Mouse (Mus musculus): Measurements from ENCODE around the gene Myo19. TPM values are rescaled to one million over a fixed set of nuclear protein-coding genes. Genes with fewer than 3 reads are reported as not detected.
"Not testable (repeated sequence)": the region's sequence is repeated elsewhere in the genome, so short reads cannot be mapped to it uniquely, and the experiment has no call there.

The Myo19 gene
- polyA plus RNA-seq, 1 experiment from 2014 or later = 9.9 TPM

DNA sequence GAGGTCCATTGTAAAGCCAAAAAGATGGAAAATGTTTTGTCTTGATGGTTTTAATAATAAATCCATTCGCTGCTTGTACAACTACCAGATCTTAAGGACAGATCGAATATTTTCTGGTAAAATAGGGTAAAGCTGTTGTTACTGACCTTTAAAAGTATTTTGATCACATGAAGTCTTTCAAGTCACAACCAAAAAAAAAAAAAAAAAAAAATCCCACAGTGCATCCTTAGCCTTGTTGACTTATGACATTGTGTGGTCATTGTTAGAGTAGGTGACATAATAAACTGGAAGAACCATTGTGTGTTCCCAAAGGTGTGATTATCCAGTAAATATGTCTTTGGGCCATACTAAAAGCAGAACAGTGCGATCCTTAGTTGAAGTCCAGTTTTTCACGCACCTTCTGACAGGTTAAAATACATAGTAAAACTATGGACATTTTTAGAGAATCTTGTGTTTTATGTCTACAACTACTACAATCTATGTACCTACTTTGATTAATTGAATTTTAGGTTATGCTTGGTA, 8.3 kb upstream of the Myo19 start:
- Histone ChIP-seq H3K9me3 (no peaks in the 10 kb centered on the region), H3K27ac (peak overlapping the region; percentile 97), H3K4me3 (peak overlapping the region; percentile 96), H3K4me1 (replicated peaks) (peaks cover 38% of the 10 kb centered on the region), H3K27me3 (ENCODE audit: insufficient read depth, poor library complexity, severe bottlenecking) (no peaks in the 10 kb centered on the region), H3K36me3 (peaks cover 15% of the 10 kb centered on the region)
- DNase-seq (ENCODE audit: low spot score) = no peak
- WGBS = 81% methylated on average over 4 of the region's 4 CpGs

DNA sequence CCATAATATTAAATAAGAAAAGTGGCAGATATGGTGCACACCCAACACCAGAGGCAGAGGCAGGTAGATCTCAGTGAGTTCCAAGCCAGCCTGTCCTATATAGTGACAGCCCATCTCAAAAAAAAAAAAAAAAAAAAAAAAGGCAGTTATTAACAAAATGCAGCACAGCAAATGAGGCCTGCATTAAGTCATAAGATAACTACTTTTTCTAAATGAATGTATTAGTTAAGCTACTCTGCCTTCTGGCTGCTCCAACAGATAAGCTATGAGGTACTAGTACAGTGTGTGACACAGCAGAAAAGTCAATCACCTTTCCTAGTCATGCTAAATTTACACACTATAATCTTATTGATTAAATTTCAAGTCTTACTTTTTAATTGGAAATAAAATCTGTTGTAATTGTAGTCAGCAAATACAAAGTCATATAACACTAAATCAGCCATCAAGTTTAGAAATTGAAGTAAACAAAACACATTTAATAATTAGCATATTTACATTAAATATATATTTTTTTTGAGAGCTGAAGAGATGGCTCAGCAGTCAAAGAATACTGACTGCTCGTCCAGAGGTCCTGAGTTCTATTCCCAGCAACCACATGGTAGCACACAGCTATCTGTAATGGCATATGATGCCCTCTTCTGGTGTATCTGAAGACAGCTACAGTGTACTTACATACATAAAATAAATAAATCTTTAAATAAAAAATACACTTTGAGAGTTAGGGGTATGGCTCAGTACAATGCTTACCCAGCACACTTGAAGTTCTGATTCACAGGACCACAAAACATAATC, 6.7 kb upstream of the Myo19 start:
- no peaks in the 10 kb centered on the region for H3K9me3 ChIP-seq
- 84% methylated on average over 1 of the region's 1 CpGs for WGBS
- H3K27me3 ChIP-seq (ENCODE audit: insufficient read depth, poor library complexity, severe bottlenecking) = no peaks in the 10 kb centered on the region
- peaks cover 26% of the 10 kb centered on the region for H3K36me3 ChIP-seq
- no peak overlapping the region for H3K4me3 ChIP-seq
- DNase-seq (ENCODE audit: low spot score) = no peak
- no peak overlapping the region for H3K27ac ChIP-seq
- H3K4me1 ChIP-seq (replicated peaks) = peaks cover 27% of the 10 kb centered on the region

- H3K9me3 ChIP-seq; DNase-seq (ENCODE audit: low spot score); H3K27me3 ChIP-seq (ENCODE audit: insufficient read depth, poor library complexity, severe bottlenecking); H3K27ac ChIP-seq; H3K4me3 ChIP-seq: not testable (repeated sequence)
- 56% methylated on average over 1 of the region's 1 CpGs for WGBS
- peaks cover 28% of the 10 kb centered on the region for H3K36me3 ChIP-seq
- peaks cover 27% of the 10 kb centered on the region for H3K4me1 ChIP-seq (replicated peaks)
These were observed 3.9 kb upstream of the Myo19 start for GRCm38 (mm10) chr11:84876020-84876419.

- no peaks in the 10 kb centered on the region for H3K9me3 ChIP-seq
- H3K27ac ChIP-seq = peak overlapping the region; percentile 97
- DNase-seq (ENCODE audit: low spot score) = no peak
- peaks cover 44% of the 10 kb centered on the region for H3K36me3 ChIP-seq
- no peaks in the 10 kb centered on the region for H3K27me3 ChIP-seq (ENCODE audit: insufficient read depth, poor library complexity, severe bottlenecking)
- peaks cover 27% of the 10 kb centered on the region for H3K4me1 ChIP-seq (replicated peaks)
- H3K4me3 ChIP-seq = peak overlapping the region; percentile 91
- 25% methylated on average over 7 of the region's 7 CpGs for WGBS
These were observed 759 bp upstream of the Myo19 start for GRCm38 (mm10) chr11:84879007-84879771.

DNA sequence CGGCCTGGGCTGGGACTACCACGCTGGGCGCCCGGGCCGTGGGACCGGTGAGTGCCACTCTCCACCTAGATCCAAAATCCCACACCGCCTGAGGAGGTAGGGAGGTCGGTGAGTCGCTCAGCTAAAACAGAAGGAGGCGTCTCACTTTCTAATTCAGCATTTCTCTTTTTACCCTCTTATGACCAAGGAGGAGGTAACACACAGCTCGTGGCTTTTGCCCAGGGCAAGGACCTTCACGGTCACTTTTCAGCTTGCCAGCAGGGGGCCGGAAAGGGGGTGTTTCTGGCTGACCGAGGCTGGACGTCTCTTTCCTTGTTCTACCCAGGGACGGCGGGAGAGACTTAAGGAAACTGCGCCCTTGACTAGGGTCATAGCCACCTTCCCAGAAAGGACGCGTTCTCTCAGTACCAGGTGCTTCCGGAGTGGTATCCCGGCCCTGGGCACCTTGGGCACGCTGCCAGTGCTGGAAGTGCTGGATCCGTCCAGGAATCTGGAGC, 565 bp downstream of the Myo19 start:
- H3K9me3 ChIP-seq = no peaks in the 10 kb centered on the region
- DNase-seq (ENCODE audit: low spot score) = peak; percentile 74
- H3K4me3 ChIP-seq = peak overlapping the region; percentile 91
- H3K27me3 ChIP-seq (ENCODE audit: insufficient read depth, poor library complexity, severe bottlenecking) = no peaks in the 10 kb centered on the region
- peaks cover 52% of the 10 kb centered on the region for H3K36me3 ChIP-seq
- H3K27ac ChIP-seq = peak overlapping the region; percentile 97
- WGBS = under 1% methylated on average over 24 of the region's 24 CpGs
- peaks cover 27% of the 10 kb centered on the region for H3K4me1 ChIP-seq (replicated peaks)

DNA sequence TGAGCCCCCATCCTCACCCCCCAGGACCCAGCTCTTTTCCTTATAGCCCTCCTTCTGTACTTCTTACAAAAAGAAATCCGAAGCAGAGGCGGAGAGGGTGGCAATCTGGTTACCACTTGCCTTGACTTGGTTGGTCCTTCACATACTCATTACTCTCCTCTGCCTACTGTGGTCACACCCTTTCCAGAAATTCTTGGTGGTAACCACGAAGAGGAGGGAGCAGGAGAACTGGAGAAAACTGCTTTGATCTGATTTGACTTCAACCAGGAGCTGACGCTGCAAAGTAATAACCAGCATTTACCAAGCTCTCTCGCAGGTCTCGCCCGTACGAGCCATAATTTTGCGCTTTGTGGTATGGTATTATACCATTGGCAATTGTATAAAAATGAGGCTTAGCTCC, 1.0 kb downstream of the Myo19 start:
- peak overlapping the region; percentile 91 for H3K4me3 ChIP-seq
- WGBS = 65% methylated on average over 9 of the region's 9 CpGs
- H3K27me3 ChIP-seq (ENCODE audit: insufficient read depth, poor library complexity, severe bottlenecking) = no peaks in the 10 kb centered on the region
- H3K36me3 ChIP-seq = peaks cover 57% of the 10 kb centered on the region
- H3K4me1 ChIP-seq (replicated peaks) = peaks cover 27% of the 10 kb centered on the region
- H3K27ac ChIP-seq = peak overlapping the region; percentile 97
- H3K9me3 ChIP-seq = no peaks in the 10 kb centered on the region
- DNase-seq (ENCODE audit: low spot score) = no peak

GRCm38 (mm10) chr11:84882346-84882745, 2.4 kb downstream of the Myo19 start:
- 96% methylated on average over 7 of the region's 7 CpGs for WGBS
- Histone ChIP-seq H3K4me3 (no peak overlapping the region), H3K36me3 (peaks cover 65% of the 10 kb centered on the region), H3K27me3 (ENCODE audit: insufficient read depth, poor library complexity, severe bottlenecking) (no peaks in the 10 kb centered on the region), H3K4me1 (replicated peaks) (peaks cover 27% of the 10 kb centered on the region), H3K27ac (no peak overlapping the region), H3K9me3 (no peaks in the 10 kb centered on the region)
- peak; percentile 1 for DNase-seq (ENCODE audit: low spot score)

DNA sequence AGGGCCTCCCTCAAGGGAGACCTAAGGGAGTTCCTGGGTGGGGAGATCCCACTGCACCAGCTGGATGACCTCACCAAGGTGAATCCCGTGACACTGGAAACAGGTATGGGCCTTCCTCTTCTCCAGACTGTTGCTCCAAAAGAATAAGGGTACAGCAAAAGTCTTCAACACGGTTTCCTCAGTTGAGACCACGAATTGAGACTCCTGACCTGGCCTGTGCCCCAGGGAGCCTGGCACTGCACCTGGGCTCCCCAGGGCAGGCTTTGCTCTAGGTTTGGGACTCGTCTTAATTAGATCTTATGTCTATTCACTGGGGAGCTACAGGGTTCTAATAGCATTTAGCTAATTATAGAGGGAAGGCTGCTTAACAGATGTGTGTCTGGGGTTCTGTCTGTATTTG, 5.3 kb downstream of the Myo19 start:
- Histone ChIP-seq H3K9me3 (no peaks in the 10 kb centered on the region), H3K4me1 (replicated peaks) (peaks cover 14% of the 10 kb centered on the region), H3K27ac (no peak overlapping the region), H3K4me3 (no peak overlapping the region), H3K36me3 (peaks cover 83% of the 10 kb centered on the region), H3K27me3 (ENCODE audit: insufficient read depth, poor library complexity, severe bottlenecking) (no peaks in the 10 kb centered on the region)
- 92% methylated on average over 4 of the region's 4 CpGs for WGBS
- no peak for DNase-seq (ENCODE audit: low spot score)

- peaks cover 6% of the 10 kb centered on the region for H3K4me1 ChIP-seq (replicated peaks)
- DNase-seq (ENCODE audit: low spot score) = no peak
- H3K9me3 ChIP-seq = no peaks in the 10 kb centered on the region
- H3K27ac ChIP-seq = no peak overlapping the region
- no peaks in the 10 kb centered on the region for H3K27me3 ChIP-seq (ENCODE audit: insufficient read depth, poor library complexity, severe bottlenecking)
- no peak overlapping the region for H3K4me3 ChIP-seq
- 90% methylated on average over 5 of the region's 5 CpGs for whole genome bisulfite sequencing
- H3K36me3 ChIP-seq = peaks cover 89% of the 10 kb centered on the region
These were observed 6.3 kb downstream of the Myo19 start for GRCm38 (mm10) chr11:84886236-84886635.

- Histone ChIP-seq H3K27me3 (ENCODE audit: insufficient read depth, poor library complexity, severe bottlenecking) (no peaks in the 10 kb centered on the region), H3K4me1 (replicated peaks) (no peaks in the 10 kb centered on the region), H3K36me3 (peaks cover 95% of the 10 kb centered on the region), H3K9me3 (no peaks in the 10 kb centered on the region), H3K4me3 (no peak overlapping the region), H3K27ac (no peak overlapping the region)
- no peak for DNase-seq (ENCODE audit: low spot score)
- 90% methylated on average over 11 of the region's 11 CpGs for WGBS
These were observed 7.0 kb downstream of the Myo19 start for GRCm38 (mm10) chr11:84886767-84887511.

- 97% methylated on average over 8 of the region's 8 CpGs for WGBS
- Histone ChIP-seq H3K9me3 (no peaks in the 10 kb centered on the region), H3K36me3 (peaks cover 95% of the 10 kb centered on the region), H3K27ac (no peak overlapping the region), H3K4me1 (replicated peaks) (no peaks in the 10 kb centered on the region), H3K4me3 (no peak overlapping the region), H3K27me3 (ENCODE audit: insufficient read depth, poor library complexity, severe bottlenecking) (no peaks in the 10 kb centered on the region)
- no peak for DNase-seq (ENCODE audit: low spot score)
These were observed 8.1 kb downstream of the Myo19 start for GRCm38 (mm10) chr11:84888025-84888424.

DNA sequence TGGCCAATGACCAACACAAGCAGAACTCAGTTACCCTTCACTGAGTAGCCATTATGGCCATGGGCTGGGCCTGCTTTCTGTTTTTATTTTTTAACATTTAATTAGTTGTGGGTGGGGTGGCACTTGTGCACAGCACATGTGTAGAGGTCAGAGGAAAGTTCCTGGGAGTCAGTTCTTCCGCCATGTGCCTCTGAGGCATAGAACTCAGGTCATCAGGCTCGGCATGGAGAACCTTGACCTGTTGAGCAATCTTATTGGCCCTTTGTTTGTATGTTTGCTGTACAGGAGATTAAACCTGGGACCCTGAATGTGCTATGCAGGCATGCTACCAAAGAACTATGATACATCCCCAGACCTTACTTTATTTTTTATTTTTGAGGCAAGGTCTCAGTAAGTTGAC, 9.5 kb downstream of the Myo19 start:
- no peaks in the 10 kb centered on the region for H3K9me3 ChIP-seq
- 90% methylated on average over 2 of the region's 2 CpGs for WGBS
- peaks cover 94% of the 10 kb centered on the region for H3K36me3 ChIP-seq
- H3K4me3 ChIP-seq = no peak overlapping the region
- no peak overlapping the region for H3K27ac ChIP-seq
- no peak for DNase-seq (ENCODE audit: low spot score)
- H3K4me1 ChIP-seq (replicated peaks) = no peaks in the 10 kb centered on the region
- H3K27me3 ChIP-seq (ENCODE audit: insufficient read depth, poor library complexity, severe bottlenecking) = no peaks in the 10 kb centered on the region
